Mouse (Mus musculus) adrenal gland, postnatal 4 days (tissue): ENCODE measurements around the gene Acaca. TPM values are rescaled to one million over a fixed set of nuclear protein-coding genes. Genes with fewer than 3 reads are reported as not detected.
A peak's percentile ranks its signal among the peaks of the same experiment; 100 is the strongest.

Experiments
- DNase-seq, 2 experiments: peaks; one replicate each; pipeline ENCODE4 v3.0.0; 2021 to 2022; ENCODE audit warnings: low spot score in 2 of 2, mixed read lengths in 2 of 2
- long read RNA-seq, 2 experiments: library from polyadenylated mRNA; stranded (forward); transcript quantifications; one replicate each; pipeline ENCODE4 v2.0.0; 2021
- total RNA-seq, 2 experiments: library from RNA; stranded (reverse); gene quantifications; 2 replicates each; pipeline ENCODE4 v1.2.3; 2021

Acaca gene
- total RNA-seq = 10 to 100 TPM; 59.1 to 63.5 TPM
- long read RNA-seq, experiment 1, partial matches to known transcripts = 1 of 10 reads
- long read RNA-seq, experiment 1, other reads (novel, unspliced or antisense) = 9 of 10 reads
- long read RNA-seq, experiment 2, partial matches to known transcripts = 4 of 7 reads
- long read RNA-seq, experiment 2, other reads (novel, unspliced or antisense) = 3 of 7 reads

DNA sequence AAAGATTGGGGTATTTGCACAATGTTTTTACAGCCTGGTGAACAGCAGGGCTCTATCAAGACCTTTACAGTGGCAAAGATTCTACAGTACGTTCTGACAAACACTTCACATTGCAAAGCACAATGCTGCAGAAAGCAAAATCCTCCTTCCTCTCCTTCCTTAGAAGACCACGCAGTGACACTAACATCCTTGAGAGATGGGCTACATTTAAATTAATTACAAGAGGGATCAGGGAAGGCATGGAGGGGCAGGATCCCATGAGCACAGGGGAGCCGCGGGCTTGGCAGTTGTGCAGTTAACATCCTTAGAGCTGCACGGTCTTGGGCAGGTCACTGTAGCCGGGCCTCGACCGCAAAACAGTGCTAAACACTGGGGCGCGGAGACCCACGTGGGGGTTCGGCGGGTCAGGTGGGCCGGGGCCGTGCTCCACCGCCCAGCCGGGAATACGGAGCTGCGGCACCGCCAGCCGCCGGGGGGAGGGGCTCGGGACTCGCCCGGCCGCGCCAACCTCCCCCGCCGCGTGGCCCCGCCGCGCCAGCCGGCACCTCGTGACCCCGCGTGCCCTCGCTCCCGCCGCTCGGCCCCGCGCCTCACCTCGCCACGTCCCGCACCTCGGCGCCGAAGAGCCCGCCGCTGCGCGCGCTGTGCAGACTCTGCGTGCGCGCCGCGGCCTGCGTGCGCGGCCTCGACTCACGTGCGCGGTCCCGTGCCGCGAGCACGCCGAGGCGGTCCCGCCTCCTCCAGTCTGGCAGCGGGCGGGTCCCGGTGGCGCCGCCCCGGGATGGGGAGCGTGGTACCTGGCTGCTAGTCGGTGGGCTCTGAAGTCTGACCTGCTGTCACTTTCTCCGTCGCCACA, at the start of gene Acaca, which contains the start of gene Tada2a:
Acaca (plus strand) TSS at position 730 of the 856 bp plus-strand sequence.
Tada2a (minus strand) TSS at position 658 of the 856 bp plus-strand sequence.
- peak; percentile 43 to 74 for DNase-seq

DNA sequence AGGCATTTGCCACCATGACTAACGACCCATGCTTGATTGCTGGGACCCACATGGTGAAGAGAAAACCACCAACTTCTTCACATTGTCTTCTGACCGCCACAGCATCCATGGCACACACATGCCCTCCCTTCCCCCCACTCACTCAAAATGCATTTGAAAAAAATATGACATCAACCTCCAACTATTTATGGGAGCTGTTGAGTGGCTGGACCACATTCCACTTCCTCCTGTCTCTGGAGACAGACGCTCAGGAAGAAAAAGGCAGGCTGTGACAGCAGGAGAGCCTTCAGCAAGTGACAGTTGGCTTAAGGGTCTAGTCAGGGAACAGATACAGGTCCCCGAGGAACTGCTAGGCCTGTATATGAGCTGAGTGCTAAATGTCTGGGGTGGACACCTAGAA, 49.6 kb upstream of the Acaca start:
- no peak for DNase-seq

DNA sequence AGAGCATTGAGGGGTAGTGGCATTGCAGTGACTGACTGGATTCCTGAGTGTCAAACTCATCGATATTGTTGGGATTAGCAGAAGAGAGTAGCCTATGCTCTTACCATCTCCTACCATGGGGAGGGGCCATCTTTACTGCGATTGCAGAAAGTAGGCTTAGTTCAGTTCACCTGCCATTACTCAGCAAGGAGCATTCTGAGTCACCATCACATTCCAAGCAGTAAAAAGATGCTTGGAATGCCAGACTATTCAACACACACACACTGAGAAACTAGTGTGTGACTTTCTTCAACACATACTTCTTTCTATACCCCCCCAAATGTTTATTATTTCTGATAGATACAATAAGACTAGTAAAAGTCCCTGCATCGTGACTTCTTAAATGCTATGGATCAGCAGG, 49.1 kb upstream of the Acaca start:
- DNase-seq = no peak

DNA sequence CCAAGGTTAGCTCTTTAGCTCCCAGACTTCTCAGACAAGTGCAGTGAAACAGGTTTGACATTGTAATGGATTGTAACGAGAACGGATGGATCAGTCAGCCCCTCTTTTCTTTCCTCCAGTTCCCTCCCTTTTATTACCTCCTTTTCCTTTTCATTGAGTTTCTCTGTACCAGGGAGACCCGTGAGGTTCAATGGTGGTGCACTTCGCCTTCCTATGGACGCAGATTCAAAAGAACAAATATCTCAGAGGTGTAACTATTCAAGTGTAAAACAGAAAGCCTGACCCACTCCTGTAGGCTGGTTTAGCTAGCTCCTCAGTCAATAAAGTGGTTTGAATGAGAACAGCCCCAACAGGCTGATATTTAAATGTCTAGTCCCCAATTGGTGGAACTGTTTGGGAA, 47.6 kb upstream of the Acaca start:
- DNase-seq = no peak

DNA sequence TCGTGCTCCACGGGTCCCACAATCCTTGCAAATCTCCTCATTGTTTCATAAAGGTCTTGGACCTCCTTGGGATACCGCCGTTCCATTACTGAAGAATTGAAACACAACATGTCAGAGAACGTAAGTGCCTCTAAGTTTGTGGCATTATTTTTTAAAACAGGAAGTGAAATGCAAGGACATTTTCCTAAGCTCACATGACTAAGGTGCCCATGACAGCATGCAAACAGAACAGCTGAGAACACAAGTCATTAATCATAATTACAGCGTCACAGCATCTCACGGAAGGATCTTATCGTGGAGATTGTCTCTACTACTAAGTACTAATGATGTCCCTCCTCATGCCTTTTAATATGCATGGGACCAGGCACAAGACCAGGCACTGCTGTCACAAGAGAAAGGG, 38.9 kb upstream of the Acaca start:
- no peak for DNase-seq

DNA sequence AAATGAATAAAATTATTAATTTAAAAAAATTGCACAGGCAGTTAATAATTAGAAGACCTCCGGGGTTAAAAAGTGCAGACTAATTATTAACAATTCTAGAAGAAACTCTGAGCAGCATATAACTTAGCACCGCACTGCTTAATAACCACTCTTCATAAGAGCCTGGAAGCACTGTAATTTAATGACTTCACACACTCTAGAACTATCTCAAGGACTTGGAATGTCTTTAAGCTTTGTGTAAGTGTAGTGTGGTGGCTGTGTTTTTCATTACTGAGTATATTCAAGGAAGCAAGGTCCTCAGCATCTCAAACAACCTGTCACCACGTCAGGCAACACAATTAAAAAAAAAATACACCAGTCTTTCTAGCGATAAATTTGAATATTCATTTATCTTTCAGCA, 34.4 kb upstream of the Acaca start:
- no peak for DNase-seq

DNA sequence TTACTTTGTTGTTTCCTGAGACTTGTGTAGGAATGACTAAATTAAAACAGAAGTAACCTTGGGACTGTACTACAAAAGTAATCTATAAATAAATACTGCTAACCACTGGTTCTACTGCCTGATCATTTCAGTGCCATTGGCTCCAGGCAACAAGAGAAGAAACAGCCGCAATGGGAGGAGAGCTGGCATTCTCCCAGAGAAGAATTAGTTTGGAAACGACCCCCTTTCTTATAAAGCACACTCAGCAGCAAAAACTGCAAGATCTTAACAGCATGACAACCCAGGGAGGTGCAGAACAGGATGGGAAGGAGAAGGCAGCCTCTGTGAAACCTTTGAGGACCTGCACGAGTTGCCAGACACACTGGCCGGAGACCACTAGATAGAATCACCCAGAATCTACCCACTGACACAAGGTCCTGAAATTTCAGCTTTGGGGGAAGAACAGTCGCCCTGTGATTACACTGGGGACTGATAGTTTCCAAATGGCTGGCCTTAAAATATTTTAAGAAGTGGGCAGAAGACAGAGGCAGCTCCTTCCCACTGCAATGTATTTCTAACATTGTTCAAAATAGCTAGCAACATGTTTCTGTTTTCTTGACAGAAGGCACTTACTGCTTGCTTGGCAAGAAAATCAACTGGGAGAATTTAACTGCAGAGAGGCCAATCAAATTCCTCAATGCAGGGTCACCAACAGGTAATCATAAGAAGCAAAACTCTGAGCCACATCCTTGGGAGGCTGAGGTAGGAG, 32.0 kb upstream of the Acaca start:
- DNase-seq = no peak

DNA sequence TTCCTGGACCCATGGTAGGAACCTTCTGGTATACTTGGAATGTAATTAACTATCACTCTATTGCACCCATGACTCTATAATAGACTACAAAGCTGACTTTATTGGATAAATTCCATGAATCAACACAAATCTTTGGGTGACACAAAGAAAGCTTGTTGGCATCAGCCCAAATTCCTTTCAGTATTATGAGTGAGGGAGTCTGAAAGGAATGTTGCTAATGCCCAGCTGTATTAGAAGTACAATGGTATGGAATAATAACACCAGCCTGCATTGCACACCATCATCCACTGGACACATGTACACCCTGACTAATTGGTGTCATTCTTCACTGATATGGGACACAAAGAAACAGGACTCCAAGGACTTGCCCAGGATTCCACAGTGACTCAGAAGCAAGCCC, 28.3 kb upstream of the Acaca start:
- no peak for DNase-seq

DNA sequence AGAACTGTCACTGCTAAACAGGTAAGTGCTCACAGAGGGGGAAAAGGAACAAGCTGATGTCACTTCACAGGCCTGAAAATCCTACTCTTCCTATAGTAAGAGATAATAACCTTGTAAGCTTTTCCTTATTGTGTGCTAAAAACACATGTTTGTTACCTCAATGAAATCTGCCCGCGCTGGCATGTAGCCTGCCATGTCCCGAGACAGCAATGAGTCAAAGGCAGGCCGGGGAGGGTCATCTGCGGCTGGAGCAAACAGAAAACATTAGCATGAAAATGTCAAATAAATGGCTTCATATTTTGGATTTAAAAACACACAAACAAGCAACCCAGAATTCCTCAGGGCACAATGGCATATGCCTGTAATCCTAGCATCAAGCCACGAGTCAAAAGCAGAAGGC, 25.4 kb upstream of the Acaca start:
- DNase-seq = no peak

DNA sequence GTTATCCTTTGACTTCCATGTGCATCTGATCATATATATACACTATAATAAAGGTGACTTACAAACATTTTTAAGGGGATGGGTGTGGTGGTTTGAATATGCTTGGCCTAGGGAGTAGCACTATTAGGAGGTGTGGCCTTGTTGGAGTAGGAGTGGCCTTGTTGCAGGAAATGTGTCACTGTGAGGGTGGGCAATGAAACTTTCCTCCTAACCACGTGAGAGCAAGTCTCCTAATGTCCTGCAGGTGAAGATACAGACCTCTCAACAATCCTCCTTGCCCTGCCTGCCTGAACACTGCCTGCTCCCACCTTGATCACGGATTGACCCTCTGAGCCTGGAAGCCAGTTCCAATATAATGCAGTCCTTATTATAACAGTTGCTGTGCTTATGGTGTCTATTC, 22.3 kb upstream of the Acaca start:
- DNase-seq = no peak

DNA sequence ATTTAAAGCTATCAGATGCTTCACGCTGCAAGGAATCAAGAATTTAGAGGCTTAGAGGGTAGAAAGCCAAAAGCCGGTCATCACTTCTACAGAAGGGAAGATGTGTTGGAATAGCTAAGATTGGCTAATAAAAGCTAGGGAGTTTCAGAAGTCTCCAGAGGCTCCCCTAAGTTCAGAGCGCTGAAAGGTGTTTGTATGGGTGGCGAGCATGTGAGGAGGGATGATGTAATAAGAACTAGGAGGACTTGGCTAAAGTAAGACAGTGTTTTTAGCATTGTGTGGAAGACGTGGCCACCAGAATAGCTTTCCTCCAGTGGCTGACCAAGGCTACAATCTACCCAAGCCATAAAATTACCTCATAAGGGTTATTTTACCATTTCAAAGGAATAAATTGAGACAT, 15.8 kb upstream of the Acaca start:
- no peak for DNase-seq

DNA sequence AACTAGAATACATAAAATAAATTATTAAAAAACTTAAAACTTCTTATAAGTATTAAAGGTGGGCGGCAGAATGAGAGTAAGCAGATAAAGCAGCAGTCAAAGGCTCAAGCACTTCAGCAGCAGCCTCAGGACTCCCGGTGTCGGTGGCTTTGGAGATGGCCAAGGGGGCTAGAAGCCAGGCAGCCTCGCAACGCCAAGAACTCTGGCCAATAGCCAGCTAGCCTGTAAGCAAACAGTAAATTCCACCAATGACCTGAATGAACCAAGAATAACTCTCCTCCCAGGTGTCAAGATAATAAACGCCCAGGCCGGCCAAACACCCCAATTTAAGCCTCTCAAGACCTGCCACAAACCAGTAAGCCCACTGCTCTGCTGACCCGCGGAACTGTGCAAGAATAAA, 13.8 kb upstream of the Acaca start:
- no peak for DNase-seq

DNA sequence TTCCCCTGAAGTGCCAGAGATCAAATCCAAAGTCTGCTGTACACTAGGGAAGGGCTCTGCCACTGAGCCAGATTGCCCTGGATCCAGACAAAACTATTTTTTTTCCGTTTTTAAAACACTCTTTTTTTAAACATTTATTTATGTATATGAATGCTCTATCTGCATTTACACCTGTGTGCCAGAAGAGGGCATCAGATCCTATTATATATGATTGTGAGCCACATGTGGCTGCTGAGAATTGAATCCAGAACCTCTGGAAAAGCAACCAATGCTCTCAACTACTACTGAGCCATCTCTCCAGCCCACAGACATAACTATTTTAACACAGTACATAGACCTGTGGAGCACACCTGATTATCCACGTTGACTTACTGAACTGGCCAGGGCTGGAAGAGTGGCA, 13.3 kb upstream of the Acaca start:
- no peak for DNase-seq

DNA sequence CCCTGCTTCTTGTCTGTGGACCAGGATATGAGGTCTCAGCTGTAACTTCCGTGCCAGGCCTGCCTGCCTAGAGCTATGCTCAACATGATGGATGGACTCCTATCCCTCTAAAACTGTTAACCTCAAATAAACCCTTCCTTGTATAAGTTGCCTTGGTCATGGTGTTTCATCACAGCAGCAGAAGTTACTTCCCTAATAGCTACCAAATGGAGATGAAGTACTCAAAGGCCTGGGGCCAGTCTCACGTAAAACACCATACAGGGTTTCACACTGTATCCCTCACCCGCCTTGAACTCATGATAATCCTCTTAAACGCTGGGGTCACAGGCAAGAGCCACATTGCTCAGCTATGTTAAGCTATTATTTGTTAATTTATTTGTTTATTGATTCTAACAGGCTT, 12.0 kb upstream of the Acaca start:
- no peak for DNase-seq

DNA sequence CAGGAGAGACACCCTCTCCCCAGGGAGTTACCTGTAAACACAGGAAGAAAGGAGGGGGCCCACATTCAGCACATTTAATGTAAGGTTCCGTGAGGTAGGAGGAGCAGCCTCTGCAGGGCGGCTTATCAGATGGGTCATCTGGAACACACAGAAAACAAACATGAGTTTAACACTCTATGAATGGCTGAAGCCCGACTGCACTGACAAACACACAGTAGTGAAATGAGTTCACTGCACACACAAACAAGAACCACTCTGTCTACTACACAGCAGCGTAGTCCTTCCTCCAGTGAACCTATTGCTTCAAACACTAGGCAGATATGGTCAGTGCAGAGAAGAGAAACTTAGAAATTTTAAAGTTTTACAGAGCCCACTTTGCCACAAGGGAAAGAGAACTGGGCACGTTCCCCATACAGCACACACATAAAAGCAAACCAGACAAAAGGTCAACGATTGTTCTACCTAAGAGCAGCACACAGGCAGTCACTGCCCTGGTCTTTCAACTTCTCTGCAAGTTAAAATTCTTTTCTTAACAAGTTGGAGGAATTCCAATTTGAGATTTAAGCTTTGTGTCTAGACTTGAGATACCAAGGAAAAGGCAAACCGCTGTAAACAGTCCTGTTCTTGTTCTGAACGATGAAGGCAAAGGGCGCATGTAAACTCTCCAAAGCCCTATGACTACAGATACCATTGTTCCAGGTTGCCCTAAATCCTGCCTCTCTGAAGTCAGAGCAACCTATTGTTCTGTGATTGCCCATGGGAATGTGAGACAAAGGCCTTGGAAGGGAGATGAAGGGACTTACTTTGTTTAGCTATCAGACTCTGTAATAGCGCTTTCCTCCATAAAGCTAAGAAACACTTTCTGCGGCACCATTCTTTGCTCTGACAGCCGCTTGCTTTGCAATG, 8.2 kb upstream of the Acaca start:
- DNase-seq = no peak

DNA sequence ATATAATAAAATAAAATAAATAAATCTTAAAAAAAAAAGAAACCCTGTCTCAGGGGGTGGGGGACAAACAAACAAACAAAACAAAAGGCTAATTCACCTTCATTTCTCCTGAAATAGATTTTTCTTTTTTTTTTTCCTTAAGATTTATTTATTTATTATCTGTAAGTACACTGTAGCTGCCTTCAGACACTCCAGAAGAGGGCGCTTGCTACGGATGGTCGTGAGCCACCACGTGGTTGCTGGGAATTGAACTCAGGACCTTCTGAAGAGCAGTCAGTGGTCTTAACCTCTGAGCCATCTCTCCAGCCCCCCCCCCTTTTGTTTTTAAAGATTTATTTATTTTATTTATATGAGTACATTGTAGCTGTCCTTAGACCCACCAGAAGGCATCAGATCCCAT, 1.5 kb upstream of the Acaca start:
- no peak for DNase-seq

DNA sequence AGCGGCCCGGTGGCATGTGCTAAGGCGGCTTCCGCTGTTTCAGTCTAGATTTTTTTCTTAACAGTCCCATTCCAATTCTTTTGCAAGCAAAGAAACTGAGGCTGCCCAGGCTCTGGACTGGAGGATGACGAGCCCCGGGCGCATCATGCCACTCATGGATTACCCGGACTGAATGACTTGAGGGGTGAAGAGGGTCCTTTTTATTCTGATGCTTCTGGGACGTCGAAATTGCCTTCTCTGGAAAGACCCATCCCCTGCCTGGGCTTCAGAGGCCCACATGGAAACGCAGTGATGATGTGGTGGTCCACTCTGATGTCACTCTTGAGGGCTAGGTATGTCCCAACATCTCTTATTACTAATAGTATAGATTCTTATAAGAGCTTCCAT, 320 bp downstream of the Acaca start:
- DNase-seq = no peak

DNA sequence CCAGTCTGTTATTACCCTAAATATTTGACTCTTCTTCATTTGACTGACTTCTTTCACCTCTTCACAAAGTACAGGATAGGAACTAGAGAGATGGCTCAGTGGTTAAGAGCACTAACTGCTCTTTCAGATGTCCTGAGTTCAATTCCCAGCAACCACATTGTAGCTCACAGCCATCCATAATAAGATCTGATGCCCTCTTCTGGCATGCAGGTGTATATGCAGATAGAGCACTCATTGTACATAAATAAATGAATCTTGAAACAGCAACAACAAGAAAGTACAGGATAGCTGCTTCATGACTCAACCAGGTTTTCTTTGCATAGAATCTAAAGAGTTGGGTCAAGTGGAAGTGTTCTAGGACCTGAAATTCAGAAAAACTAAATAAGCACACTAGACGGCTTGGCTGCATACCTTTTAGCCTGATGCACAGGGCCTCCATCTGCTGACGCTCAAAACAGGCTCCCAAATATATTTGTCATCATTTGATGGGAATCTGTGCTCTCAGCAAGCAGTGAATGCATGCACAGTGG, 4.9 kb downstream of the Acaca start:
- no peak for DNase-seq

DNA sequence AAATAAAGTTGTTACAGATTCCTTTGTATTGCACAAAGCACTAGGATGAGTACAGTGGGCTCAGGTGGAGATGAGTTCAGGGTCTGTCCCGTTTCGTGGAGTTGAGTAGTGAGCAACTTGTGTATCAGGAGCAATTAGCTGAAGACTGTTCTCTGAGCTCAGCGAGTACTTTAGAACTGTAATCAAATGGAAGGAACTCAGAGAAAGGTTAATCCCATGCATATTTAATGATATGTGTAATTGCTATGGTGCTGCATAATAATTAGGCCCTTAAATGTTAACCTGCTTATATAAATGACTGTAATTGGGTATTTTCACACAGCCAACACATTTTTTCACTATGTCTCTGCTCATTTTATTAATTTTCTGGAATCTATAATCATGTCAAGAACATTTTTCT, 7.0 kb downstream of the Acaca start:
- DNase-seq = no peak

DNA sequence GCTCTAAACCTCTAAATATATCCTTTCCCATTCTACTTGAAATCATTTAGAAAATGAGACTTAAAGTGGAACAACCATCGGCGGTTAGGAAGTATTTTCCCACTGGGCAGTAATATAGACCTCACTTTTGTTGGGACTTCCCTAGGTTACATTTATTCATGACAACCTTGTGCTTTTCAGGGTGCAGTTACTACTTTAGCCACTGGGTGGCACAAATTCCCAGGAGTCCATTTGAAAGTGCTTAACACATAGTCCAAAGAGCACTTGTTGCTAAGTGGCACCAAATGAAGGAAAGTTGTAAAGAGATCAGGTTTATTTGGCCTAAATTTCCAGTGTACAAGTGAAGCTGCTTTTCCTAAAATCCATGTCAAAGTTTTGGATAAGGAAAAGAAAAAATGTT, 12.3 kb downstream of the Acaca start:
- DNase-seq = peak in 1 of 2 experiments; percentile 30
